Mouse (Mus musculus) stomach, embryonic 14.5 days (tissue): ENCODE data around the gene Il3ra. TPM values are rescaled to one million over a fixed set of nuclear protein-coding genes. Genes with fewer than 3 reads are reported as not detected.

Experiments
- ATAC-seq: fragments of 200-750 bp; cut with Nextera tagmentation; 2 replicates; pipeline ENCODE4 v1.8.0; 2017; ENCODE audit warnings: low read depth, moderate TSS enrichment; ENCODE audit not compliant: insufficient number of reproducible peaks, insufficient read depth, low FRiP score
- H3K27ac ChIP-seq: fragments of 300-500 bp; sonication (generic); 2 replicates; pipeline ENCODE4 v1.5.1; 2014; ENCODE audit warnings: mild to moderate bottlenecking, low read length, moderate library complexity, mixed read lengths
- H3K27me3 ChIP-seq: fragments of 300-500 bp; sonication (generic); 2 replicates; pipeline ENCODE4 v1.6.1; 2014; ENCODE audit warnings: low read length, control low read depth, mixed read lengths; ENCODE audit not compliant: control insufficient read depth, insufficient read depth
- H3K36me3 ChIP-seq: fragments of 300-500 bp; sonication (generic); 2 replicates; pipeline ENCODE4 v1.6.1; 2014; ENCODE audit warnings: mild to moderate bottlenecking, control low read depth, low read length, moderate library complexity, mixed read lengths; ENCODE audit not compliant: control insufficient read depth, insufficient read depth
- H3K4me1 ChIP-seq: fragments of 300-500 bp; sonication (generic); 2 replicates; pipeline ENCODE4 v1.6.1; 2014; ENCODE audit warnings: low read length, control low read depth, mixed read lengths; ENCODE audit not compliant: control insufficient read depth, insufficient read depth
- H3K4me2 ChIP-seq: fragments of 300-500 bp; sonication (generic); replicated peaks from 2 replicates; pipeline ENCODE4 v1.6.1; 2014; ENCODE audit warnings: low read depth, low read length, control low read depth
- H3K4me3 ChIP-seq: fragments of 300-500 bp; sonication (generic); 2 replicates; pipeline ENCODE4 v1.5.1; 2014; ENCODE audit warnings: low read depth, low read length, control low read depth
- H3K9ac ChIP-seq: fragments of 300-500 bp; sonication (generic); replicated peaks from 2 replicates; pipeline ENCODE4 v1.6.1; 2014; ENCODE audit warnings: low read depth, mild to moderate bottlenecking, control low read depth, low read length, moderate library complexity, mixed read lengths
- H3K9me3 ChIP-seq: fragments of 300-500 bp; sonication (generic); 2 replicates; pipeline ENCODE4 v1.6.1; 2016; ENCODE audit warnings: low read depth, low read length, control low read depth; ENCODE audit not compliant: control insufficient read depth
- WGBS: fragments of 180-500 bp; shearing (Covaris S2); extraction: QIAGEN DNeasy Blood & Tissue Kit; methylation state at CpG from one replicate; pipeline ENCODE4 v1.1.7; 2014; 5-methylcytosine and 5-hydroxymethylcytosine counted together
- polyA plus RNA-seq: library from polyadenylated mRNA; unstranded; fragments of >200 nt; fragmentation: Nextera tagmentation; extraction: Ambion mirVana; gene quantifications from 2 replicates; pipeline ENCODE4 v1.2.1, GENCODE M21; 2014

Gene Il3ra
- polyA plus RNA-seq, 1 experiment from 2014 or later = 4.0 TPM

- no peak overlapping the region for H3K4me2 ChIP-seq
- H3K27ac ChIP-seq = no peak overlapping the region
- H3K4me3 ChIP-seq = no peak overlapping the region
- no peaks in the 10 kb centered on the region for H3K36me3 ChIP-seq
- no peaks in the 10 kb centered on the region for H3K27me3 ChIP-seq
- H3K4me1 ChIP-seq = no peaks in the 10 kb centered on the region
- no peak overlapping the region for H3K9ac ChIP-seq
- peaks cover 53% of the 10 kb centered on the region for H3K9me3 ChIP-seq
- 96% methylated on average over 14 of the region's 14 CpGs for WGBS
- no peak for ATAC-seq
These were observed 2.0 kb downstream of the Il3ra start for GRCm38 (mm10) chr14:14347836-14348621.

DNA sequence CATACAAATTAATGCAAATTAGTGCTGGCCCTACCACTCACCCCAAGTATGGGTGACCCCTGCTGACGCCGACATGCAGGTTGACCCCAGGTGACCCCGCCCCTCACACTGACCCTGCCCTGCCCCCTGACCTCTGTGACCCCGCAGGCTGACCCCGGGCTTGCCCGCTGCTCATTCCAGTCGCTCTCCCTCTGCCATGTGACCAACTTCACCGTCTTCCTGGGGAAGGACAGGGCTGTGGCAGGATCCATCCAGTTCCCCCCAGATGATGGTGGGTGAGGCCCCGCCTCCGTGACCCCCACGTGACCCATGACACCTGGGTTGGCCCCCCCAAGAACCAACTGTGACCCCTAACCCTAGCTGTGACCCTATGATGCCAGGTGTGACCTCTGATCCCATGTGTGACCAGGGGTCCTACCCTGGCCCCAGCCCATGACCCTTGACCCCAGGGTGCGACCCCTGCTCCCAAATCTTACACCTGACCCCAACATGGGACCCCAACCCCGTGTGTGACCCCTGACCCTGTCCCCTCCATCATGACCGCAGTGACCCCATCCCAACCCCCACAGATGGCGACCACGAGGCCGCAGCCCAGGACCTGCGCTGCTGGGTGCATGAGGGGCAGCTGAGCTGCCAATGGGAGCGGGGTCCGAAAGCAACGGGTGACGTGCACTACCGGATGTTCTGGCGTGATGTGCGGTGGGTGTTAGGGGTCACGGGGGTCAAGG is 2.8 kb downstream of the Il3ra start:
- no peaks in the 10 kb centered on the region for H3K4me1 ChIP-seq
- 97% methylated on average over 26 of the region's 26 CpGs for WGBS
- H3K27me3 ChIP-seq = no peaks in the 10 kb centered on the region
- peaks cover 53% of the 10 kb centered on the region for H3K9me3 ChIP-seq
- no peaks in the 10 kb centered on the region for H3K36me3 ChIP-seq
- H3K9ac ChIP-seq = no peak overlapping the region
- no peak overlapping the region for H3K27ac ChIP-seq
- no peak for ATAC-seq
- no peak overlapping the region for H3K4me2 ChIP-seq
- no peak overlapping the region for H3K4me3 ChIP-seq

- Histone ChIP-seq H3K4me3 (no peak overlapping the region), H3K4me1 (no peaks in the 10 kb centered on the region), H3K9me3 (peaks cover 53% of the 10 kb centered on the region), H3K36me3 (no peaks in the 10 kb centered on the region), H3K27ac (no peak overlapping the region), H3K27me3 (no peaks in the 10 kb centered on the region), H3K4me2 (no peak overlapping the region), H3K9ac (no peak overlapping the region)
- ATAC-seq = no peak
- 98% methylated on average over 20 of the region's 20 CpGs for WGBS
These were observed 3.6 kb downstream of the Il3ra start for GRCm38 (mm10) chr14:14349485-14350262.

DNA sequence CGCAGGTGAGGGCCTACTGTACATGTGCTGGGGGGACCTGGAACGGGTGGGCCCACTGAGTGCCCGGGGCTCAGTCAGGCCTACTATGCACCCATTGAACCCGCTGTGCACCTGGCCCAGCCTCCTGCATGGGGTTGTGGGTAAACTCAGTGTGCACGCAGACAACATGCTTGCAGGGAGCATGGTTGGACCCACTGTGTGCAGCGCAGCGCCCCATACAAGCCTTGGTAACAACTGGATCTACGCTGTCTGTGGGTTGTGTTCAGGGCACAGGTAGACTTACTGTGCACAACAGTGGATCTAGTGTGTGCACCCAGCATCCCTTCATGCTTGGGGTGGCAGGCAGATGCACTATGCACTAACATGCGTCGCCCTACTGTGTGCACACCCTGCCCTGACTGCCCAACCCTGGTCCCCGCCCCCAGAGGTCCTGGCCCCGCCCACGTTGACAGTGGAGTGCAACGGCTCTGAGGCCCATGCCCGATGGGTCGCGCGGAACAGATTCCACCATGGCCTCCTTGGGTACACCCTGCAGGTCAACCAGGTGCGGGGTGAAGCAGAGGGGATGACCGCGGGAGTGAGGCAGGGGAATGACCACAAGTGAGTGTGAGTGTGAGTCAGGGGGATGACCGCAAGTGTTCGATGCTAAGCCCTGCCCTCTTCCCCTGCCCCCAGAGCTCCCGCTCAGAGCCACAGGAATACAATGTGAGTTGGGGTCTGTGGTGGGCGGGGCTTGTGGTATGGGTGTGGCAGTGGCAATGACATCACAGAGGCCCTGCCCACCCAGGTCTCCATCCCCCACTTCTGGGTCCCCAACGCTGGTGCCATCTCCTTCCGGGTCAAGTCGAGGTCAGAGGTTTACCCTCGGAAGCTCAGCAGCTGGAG is 4.4 kb downstream of the Il3ra start:
- no peak overlapping the region for H3K9ac ChIP-seq
- H3K4me2 ChIP-seq = no peak overlapping the region
- H3K36me3 ChIP-seq = no peaks in the 10 kb centered on the region
- no peak for ATAC-seq
- no peak overlapping the region for H3K4me3 ChIP-seq
- WGBS = 96% methylated on average over 29 of the region's 29 CpGs
- no peaks in the 10 kb centered on the region for H3K4me1 ChIP-seq
- H3K27me3 ChIP-seq = no peaks in the 10 kb centered on the region
- H3K27ac ChIP-seq = no peak overlapping the region
- peaks cover 60% of the 10 kb centered on the region for H3K9me3 ChIP-seq

DNA sequence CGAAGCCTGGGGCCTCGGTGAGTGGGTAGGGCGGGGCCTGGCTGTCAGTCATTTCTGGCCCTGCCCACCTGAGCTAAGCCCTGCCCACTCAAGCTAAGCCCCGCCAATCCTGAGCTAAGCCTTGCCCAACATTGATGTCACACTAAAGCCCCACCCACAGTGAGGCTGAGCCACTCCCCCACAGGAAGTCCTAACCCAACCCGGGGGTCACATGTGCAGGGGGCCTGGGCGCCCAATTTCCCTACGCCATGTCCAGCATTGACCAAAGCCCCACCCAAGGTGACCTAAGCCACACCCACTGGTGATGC is 5.0 kb downstream of the Il3ra start:
- no peaks in the 10 kb centered on the region for H3K27me3 ChIP-seq
- H3K4me2 ChIP-seq = no peak overlapping the region
- peaks cover 61% of the 10 kb centered on the region for H3K9me3 ChIP-seq
- ATAC-seq = no peak
- no peaks in the 10 kb centered on the region for H3K4me1 ChIP-seq
- WGBS = 96% methylated on average over 7 of the region's 7 CpGs
- H3K36me3 ChIP-seq = no peaks in the 10 kb centered on the region
- H3K4me3 ChIP-seq = no peak overlapping the region
- no peak overlapping the region for H3K9ac ChIP-seq
- no peak overlapping the region for H3K27ac ChIP-seq

DNA sequence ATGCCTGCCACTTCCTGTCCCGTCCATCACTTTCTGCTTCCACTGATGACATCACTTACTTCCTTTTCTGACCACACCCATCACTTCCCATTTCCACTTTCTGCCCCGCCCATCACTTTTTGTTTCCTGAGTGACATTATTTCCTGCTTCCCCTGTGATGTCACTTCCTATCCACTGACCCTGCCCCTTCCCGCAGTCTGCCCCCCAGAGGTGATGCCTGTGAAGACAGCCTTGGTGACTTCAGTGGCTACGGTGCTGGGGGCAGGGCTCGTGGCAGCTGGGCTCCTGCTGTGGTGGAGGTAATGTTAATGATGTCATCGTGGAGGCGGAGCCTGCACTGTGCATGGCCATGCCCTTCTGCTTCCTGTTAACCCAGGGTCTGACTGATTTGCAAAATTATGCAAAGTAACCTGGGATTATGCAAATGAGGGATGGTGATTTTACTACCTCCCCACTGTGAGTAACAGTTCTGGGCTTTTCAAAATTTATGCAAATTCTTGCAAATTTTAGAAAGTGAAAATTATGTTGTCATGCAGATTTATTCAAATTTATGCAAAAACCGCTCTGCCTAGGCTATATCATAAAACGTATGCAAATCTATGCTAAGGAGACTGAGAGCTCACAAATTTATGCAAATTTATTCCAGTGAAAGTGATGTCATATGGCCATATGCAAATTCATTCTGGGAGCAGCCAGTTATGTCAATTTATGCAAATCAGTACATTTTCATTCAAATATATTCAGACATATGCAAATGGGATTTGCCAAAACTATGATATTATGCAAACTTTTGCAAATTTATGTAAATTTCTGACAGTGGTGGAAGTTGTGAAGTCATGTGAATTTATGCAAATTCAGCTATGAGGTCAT is 5.9 kb downstream of the Il3ra start:
- no peak for ATAC-seq
- WGBS = 93% methylated on average over 9 of the region's 9 CpGs
- Histone ChIP-seq H3K27me3 (no peaks in the 10 kb centered on the region), H3K4me3 (no peak overlapping the region), H3K9me3 (peaks cover 58% of the 10 kb centered on the region), H3K4me1 (no peaks in the 10 kb centered on the region), H3K27ac (no peak overlapping the region), H3K9ac (no peak overlapping the region), H3K36me3 (no peaks in the 10 kb centered on the region), H3K4me2 (no peak overlapping the region)

DNA sequence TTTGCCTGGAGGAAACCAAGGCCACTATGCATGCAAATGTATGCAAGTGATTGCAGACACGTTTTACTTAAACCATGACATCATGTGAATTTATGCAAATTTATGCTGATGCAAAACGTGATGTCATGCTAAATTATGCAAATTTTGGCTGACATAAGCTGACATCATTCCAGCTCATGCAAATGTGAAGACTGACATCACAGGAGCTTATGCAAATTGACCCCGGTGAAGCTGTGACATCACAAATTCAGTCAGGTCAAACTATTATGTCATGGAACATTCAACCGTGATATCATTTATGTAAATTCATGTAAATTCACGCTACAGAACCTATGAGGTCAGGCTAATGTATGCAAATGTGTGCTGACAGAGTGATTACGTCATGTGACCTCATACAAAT is 6.5 kb downstream of the Il3ra start:
- no peak overlapping the region for H3K9ac ChIP-seq
- no peak for ATAC-seq
- H3K27me3 ChIP-seq = no peaks in the 10 kb centered on the region
- no peak overlapping the region for H3K4me3 ChIP-seq
- 87% methylated on average over 6 of the region's 6 CpGs for WGBS
- H3K36me3 ChIP-seq = no peaks in the 10 kb centered on the region
- no peaks in the 10 kb centered on the region for H3K4me1 ChIP-seq
- H3K4me2 ChIP-seq = no peak overlapping the region
- H3K9me3 ChIP-seq = peaks cover 52% of the 10 kb centered on the region
- H3K27ac ChIP-seq = no peak overlapping the region
